Mouse (Mus musculus) forebrain, embryonic 16.5 days (tissue): ENCODE data around the gene Wbp1l. TPM values are rescaled to one million over a fixed set of nuclear protein-coding genes. Genes with fewer than 3 reads are reported as not detected.

Experiments used
- ATAC-seq: fragments of 200-750 bp; cut with Nextera tagmentation; 2 replicates; pipeline ENCODE4 v1.8.0; 2017; ENCODE audit warnings: mild to moderate bottlenecking, moderate library complexity
- H3K27ac ChIP-seq: fragments of 300-500 bp; sonication (generic); 2 replicates; pipeline ENCODE4 v1.5.1; 2014; ENCODE audit warnings: low read length, control low read depth
- H3K27me3 ChIP-seq: fragments of 300-500 bp; sonication (generic); replicated peaks from 2 replicates; pipeline ENCODE4 v1.6.1; 2014; ENCODE audit warnings: low read length; ENCODE audit not compliant: control insufficient read depth, insufficient read depth
- H3K36me3 ChIP-seq: fragments of 300-500 bp; sonication (generic); 2 replicates; pipeline ENCODE4 v1.6.1; 2014; ENCODE audit not compliant: control insufficient read depth, insufficient read depth
- H3K4me1 ChIP-seq: fragments of 300-500 bp; sonication (generic); replicated peaks from 2 replicates; pipeline ENCODE4 v1.6.1; 2014; ENCODE audit warnings: low read length; ENCODE audit not compliant: control insufficient read depth, insufficient read depth
- H3K4me2 ChIP-seq: fragments of 300-500 bp; sonication (generic); 2 replicates; pipeline ENCODE4 v1.6.1; 2014; ENCODE audit warnings: mild to moderate bottlenecking, low read length, control low read depth
- H3K4me3 ChIP-seq: fragments of 300-500 bp; sonication (generic); replicated peaks from 2 replicates; pipeline ENCODE4 v1.5.1; 2014; ENCODE audit warnings: mild to moderate bottlenecking, low read length, control low read depth
- H3K9ac ChIP-seq: fragments of 300-500 bp; sonication (generic); replicated peaks from 2 replicates; pipeline ENCODE4 v1.6.1; 2014; ENCODE audit warnings: low read depth, low read length, control low read depth
- H3K9me3 ChIP-seq: fragments of 300-500 bp; sonication (generic); 2 replicates; pipeline ENCODE4 v1.6.1; 2016; ENCODE audit warnings: low read length; ENCODE audit not compliant: control insufficient read depth
- WGBS: fragments of 180-500 bp; shearing (Covaris S2); extraction: QIAGEN DNeasy Blood & Tissue Kit; methylation state at CpG from one replicate; pipeline ENCODE4 v1.1.7; 2014; 5-methylcytosine and 5-hydroxymethylcytosine counted together
- polyA plus RNA-seq: library from polyadenylated mRNA; unstranded; fragments of >200 nt; fragmentation: Nextera tagmentation; extraction: Ambion mirVana; gene quantifications from 2 replicates; pipeline ENCODE4 v1.2.1, GENCODE M21; 2015

Gene Wbp1l
- polyA plus RNA-seq, 1 experiment from 2014 or later, result 39.1 TPM

DNA sequence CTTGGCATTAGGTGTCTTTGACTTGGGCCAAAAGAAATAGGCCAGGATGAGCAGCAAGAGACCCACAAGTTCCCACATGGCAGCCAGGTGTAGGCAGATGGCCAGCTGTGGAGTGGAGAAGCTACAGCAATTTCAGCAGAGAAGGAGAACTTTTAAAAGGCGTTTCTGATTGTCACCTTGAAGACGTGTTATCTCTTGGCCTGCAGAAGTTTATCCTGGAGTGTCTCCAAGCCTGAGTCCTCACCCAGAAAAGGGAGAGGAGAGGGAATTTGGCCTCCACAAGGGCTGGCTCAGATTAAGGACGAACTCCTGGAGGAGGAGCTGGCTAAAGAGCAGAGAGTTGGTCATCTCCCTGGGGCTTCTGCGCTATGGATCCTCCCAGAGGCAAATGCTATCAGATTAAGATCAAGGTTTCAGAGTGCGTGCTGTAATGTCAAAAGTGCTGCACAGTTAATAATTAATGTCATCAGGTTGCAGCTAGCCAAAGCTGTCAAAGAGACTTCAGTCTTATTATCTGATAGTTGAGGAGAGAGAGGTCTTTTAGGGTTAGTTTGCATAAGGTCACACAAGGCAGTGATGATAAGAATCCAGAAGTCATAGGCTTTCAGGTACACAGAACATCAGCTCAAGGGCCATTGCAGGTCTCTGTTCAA lies 74.0 kb downstream of the Wbp1l start, which contains the start of gene Cyp17a1:
TSS of gene Cyp17a1 (minus strand) at position 407 of the 653 bp plus-strand sequence.
- ATAC-seq, result no peak
- Histone ChIP-seq H3K4me3 (no peak within 1 kb of the TSS), H3K4me2 (no peak within 1 kb of the TSS), H3K4me1 (no peaks in the 10 kb centered on the region), H3K9me3 (no peaks in the 10 kb centered on the region), H3K27me3 (no peaks in the 10 kb centered on the region), H3K27ac (no peak within 1 kb of the TSS), H3K9ac (no peak within 1 kb of the TSS), H3K36me3 (no peaks in the 10 kb centered on the region)
- WGBS, result 75% methylated on average over 5 of the region's 5 CpGs

GRCm38 (mm10) chr19:46675641-46676040 lies 76.8 kb downstream of the Wbp1l start:
- no peaks in the 10 kb centered on the region for H3K4me1 ChIP-seq
- H3K9ac ChIP-seq, result no peak overlapping the region
- 93% methylated on average over 3 of the region's 3 CpGs for WGBS
- no peak for ATAC-seq
- no peaks in the 10 kb centered on the region for H3K36me3 ChIP-seq
- no peak overlapping the region for H3K4me2 ChIP-seq
- no peak overlapping the region for H3K27ac ChIP-seq
- no peaks in the 10 kb centered on the region for H3K27me3 ChIP-seq
- H3K9me3 ChIP-seq, result no peaks in the 10 kb centered on the region
- H3K4me3 ChIP-seq, result no peak overlapping the region

DNA sequence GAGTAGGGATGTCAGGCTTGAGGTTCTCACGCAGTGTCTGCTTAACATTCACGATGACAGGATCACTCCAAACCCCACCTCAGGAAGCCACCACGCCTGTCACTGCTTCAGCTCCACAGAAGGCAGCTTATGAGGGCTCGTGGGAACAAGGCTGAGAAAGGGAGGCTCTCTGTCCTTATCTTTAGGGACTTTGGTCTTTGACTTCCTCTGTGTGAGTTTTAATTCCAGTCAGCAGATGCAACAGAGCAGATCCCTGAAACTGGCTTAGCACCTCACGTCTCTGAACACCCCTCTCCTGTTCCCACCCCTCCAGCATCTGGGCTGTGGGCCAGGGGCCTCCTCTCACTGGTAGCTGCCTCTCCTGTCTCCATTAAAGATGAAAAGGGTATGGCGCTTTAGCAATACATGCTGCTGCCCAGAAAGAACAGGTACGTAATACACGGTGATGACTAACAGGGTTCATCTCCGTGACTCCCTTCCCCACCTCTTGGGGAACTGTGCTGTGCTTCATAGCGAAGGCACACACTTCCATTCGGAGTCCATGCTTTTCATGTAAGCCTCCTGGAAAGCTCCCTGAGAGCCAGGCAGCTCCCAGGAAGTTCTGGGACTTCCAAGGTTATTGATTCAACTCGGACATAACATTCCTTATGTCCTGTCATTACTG lies 81.0 kb downstream of the Wbp1l start:
- Histone ChIP-seq H3K9ac (no peak overlapping the region), H3K36me3 (no peaks in the 10 kb centered on the region), H3K4me3 (no peak overlapping the region), H3K27me3 (no peaks in the 10 kb centered on the region), H3K4me1 (no peaks in the 10 kb centered on the region), H3K27ac (no peak overlapping the region), H3K9me3 (no peaks in the 10 kb centered on the region), H3K4me2 (no peak overlapping the region)
- 71% methylated on average over 12 of the region's 12 CpGs for WGBS
- ATAC-seq, result no peak

DNA sequence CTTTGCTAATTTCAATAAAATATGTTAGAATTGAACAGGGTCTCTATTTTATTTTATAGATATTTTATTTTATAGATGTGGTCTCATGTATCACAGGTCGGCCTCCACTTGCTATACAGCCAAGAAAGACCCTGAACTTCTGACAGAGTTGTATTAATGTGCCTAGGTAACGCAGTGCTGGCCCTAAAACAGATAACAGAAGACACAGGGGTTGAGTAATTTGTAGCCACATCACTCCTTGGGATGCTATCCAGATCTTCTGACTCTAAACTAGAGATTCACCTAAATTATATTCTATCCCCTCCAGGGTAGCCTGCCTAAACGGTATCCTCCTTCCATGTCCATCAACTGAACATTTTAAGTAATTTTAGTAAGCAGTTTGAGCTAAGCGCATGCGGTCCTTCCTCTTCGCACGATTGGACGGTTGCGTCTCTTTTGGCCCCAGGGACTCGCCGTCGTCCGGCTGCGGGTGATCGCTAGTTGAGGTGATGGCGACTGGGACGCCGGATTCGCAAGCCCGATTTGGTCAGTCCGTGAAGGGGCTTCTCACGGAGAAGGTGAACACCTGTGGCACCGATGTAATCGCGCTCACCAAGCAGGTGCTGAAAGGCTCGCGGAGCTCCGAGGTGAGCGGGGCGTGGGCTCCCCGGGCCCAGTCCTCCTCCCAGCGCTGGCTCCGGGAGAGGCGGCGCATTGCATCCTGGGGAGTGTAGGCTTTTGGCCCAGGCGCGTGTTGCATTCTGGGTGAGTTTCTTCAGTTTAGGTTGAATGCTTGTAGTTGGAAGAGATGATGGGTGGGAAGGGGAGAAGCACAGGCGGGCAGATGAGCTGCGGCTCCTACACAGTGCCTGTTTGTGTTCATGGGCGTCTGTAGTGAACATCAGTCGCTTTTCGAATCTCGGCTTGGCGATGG lies 90.8 kb downstream of the Wbp1l start, which contains the start of gene Borcs7:
TSS of gene Borcs7 (plus strand) at position 447 of the 913 bp plus-strand sequence.
- ATAC-seq, result peak; percentile 98
- no peaks in the 10 kb centered on the region for H3K27me3 ChIP-seq
- H3K4me2 ChIP-seq, result peak within 1 kb of the TSS; percentile 75
- no peaks in the 10 kb centered on the region for H3K9me3 ChIP-seq
- 2% methylated on average over 44 of the region's 44 CpGs for WGBS
- peaks cover 9% of the 10 kb centered on the region for H3K4me1 ChIP-seq
- H3K36me3 ChIP-seq, result no peaks in the 10 kb centered on the region
- peak within 1 kb of the TSS; percentile 84 for H3K27ac ChIP-seq
- peak within 1 kb of the TSS; percentile 84 for H3K4me3 ChIP-seq
- peak within 1 kb of the TSS; percentile 96 for H3K9ac ChIP-seq

DNA sequence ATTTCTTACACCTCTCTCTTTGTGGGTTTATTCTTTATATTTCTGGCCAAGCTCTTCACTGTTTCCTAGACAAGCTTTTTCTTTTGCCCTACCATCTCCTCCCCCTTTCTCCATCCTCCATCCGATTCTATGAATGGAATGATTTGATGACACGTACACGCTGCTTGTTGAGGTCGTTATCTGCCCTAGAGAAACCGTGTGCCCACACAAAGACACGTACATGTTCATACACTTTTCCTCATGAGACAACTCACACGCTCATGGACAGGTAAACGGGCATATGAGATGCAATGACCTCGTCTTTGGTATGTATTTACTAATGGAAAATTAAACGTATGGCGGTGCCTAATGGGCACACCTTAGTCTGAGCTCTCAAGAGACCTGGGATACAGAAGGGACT lies 91.5 kb downstream of the Wbp1l start:
- H3K9ac ChIP-seq, result peak overlapping the region; percentile 96
- H3K36me3 ChIP-seq, result no peaks in the 10 kb centered on the region
- no peaks in the 10 kb centered on the region for H3K9me3 ChIP-seq
- WGBS, result 69% methylated on average over 11 of the region's 11 CpGs
- H3K27ac ChIP-seq, result peak overlapping the region; percentile 84
- no peaks in the 10 kb centered on the region for H3K27me3 ChIP-seq
- peaks cover 9% of the 10 kb centered on the region for H3K4me1 ChIP-seq
- peak; percentile 19 for ATAC-seq
- H3K4me2 ChIP-seq, result peak overlapping the region; percentile 75
- H3K4me3 ChIP-seq, result peak overlapping the region; percentile 84

GRCm38 (mm10) chr19:46691078-46691477 lies 92.2 kb downstream of the Wbp1l start:
- ATAC-seq, result no peak
- H3K36me3 ChIP-seq, result no peaks in the 10 kb centered on the region
- H3K27me3 ChIP-seq, result no peaks in the 10 kb centered on the region
- peaks cover 9% of the 10 kb centered on the region for H3K4me1 ChIP-seq
- no peak overlapping the region for H3K9ac ChIP-seq
- 81% methylated on average over 2 of the region's 2 CpGs for WGBS
- no peaks in the 10 kb centered on the region for H3K9me3 ChIP-seq
- no peak overlapping the region for H3K4me2 ChIP-seq
- H3K4me3 ChIP-seq, result no peak overlapping the region
- no peak overlapping the region for H3K27ac ChIP-seq

GRCm38 (mm10) chr19:46693146-46693545 lies 94.3 kb downstream of the Wbp1l start:
- no peak for ATAC-seq
- H3K27ac ChIP-seq, result no peak overlapping the region
- H3K9ac ChIP-seq, result no peak overlapping the region
- no peaks in the 10 kb centered on the region for H3K27me3 ChIP-seq
- H3K9me3 ChIP-seq, result no peaks in the 10 kb centered on the region
- H3K4me2 ChIP-seq, result no peak overlapping the region
- no peaks in the 10 kb centered on the region for H3K36me3 ChIP-seq
- H3K4me3 ChIP-seq, result no peak overlapping the region
- peaks cover 9% of the 10 kb centered on the region for H3K4me1 ChIP-seq
- 86% methylated on average over 4 of the region's 4 CpGs for WGBS

DNA sequence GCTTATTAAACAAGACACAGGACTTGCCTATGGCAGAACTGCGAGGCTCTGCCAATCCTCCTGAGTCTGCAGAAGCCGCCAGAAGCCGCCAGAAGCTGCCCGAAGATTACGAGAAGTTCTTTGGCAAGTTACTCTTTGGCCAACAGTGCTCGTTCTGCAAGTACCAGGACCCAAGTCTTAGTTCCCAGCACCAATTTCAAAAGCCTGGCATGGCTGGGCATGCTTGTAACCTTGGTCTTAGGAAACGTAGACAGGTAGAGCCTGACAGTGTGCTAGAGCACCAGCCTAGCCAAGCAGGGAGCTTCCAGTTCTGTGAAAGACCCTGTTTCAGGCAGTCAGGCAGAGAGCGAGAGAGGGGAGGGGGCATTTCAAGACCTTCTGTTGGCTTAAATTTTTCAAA lies 97.6 kb downstream of the Wbp1l start:
- WGBS, result 90% methylated on average over 8 of the region's 8 CpGs
- H3K4me3 ChIP-seq, result no peak overlapping the region
- no peak overlapping the region for H3K4me2 ChIP-seq
- no peaks in the 10 kb centered on the region for H3K9me3 ChIP-seq
- no peak overlapping the region for H3K27ac ChIP-seq
- H3K9ac ChIP-seq, result no peak overlapping the region
- H3K27me3 ChIP-seq, result no peaks in the 10 kb centered on the region
- ATAC-seq, result no peak
- H3K36me3 ChIP-seq, result no peaks in the 10 kb centered on the region
- H3K4me1 ChIP-seq, result no peaks in the 10 kb centered on the region

GRCm38 (mm10) chr19:46696943-46697342 lies 98.1 kb downstream of the Wbp1l start:
- no peaks in the 10 kb centered on the region for H3K4me1 ChIP-seq
- H3K27ac ChIP-seq, result no peak overlapping the region
- H3K9ac ChIP-seq, result no peak overlapping the region
- no peaks in the 10 kb centered on the region for H3K27me3 ChIP-seq
- H3K36me3 ChIP-seq, result no peaks in the 10 kb centered on the region
- H3K9me3 ChIP-seq, result no peaks in the 10 kb centered on the region
- no peak overlapping the region for H3K4me3 ChIP-seq
- no peak for ATAC-seq
- 78% methylated on average over 7 of the region's 7 CpGs for WGBS
- no peak overlapping the region for H3K4me2 ChIP-seq
